Mouse (Mus musculus) intestine, embryonic 16.5 days (tissue): ENCODE measurements at regions not wholly inside any gene's neighbourhood (a gene's known extent, or its start where the extent isn't known, plus 50 kb on each side); places are given as distances from the start of the nearest gene placed in this dataset.

Experiments
- ATAC-seq: fragments of 200-750 bp; cut with Nextera tagmentation; 2 replicates; pipeline ENCODE4 v1.8.0; 2017; ENCODE audit warnings: moderate TSS enrichment, moderate library complexity
- H3K27ac ChIP-seq: fragments of 300-500 bp; sonication (generic); 2 replicates; pipeline ENCODE4 v1.5.1; 2014; ENCODE audit warnings: mild to moderate bottlenecking, low read length
- H3K27me3 ChIP-seq: fragments of 300-500 bp; sonication (generic); replicated peaks from 2 replicates; pipeline ENCODE4 v1.6.1; 2014; ENCODE audit warnings: low read length, control low read depth, mixed read lengths; ENCODE audit not compliant: control insufficient read depth, insufficient read depth
- H3K36me3 ChIP-seq: fragments of 300-500 bp; sonication (generic); 2 replicates; pipeline ENCODE4 v1.6.1; 2014; ENCODE audit warnings: low read length, control low read depth; ENCODE audit not compliant: control insufficient read depth, insufficient read depth
- H3K4me1 ChIP-seq: fragments of 300-500 bp; sonication (generic); 2 replicates; pipeline ENCODE4 v1.6.1; 2014; ENCODE audit warnings: low read length, control low read depth, mixed read lengths; ENCODE audit not compliant: control insufficient read depth, insufficient read depth
- H3K4me2 ChIP-seq: fragments of 300-500 bp; sonication (generic); 2 replicates; pipeline ENCODE4 v1.6.1; 2014; ENCODE audit warnings: low read depth, low read length, control low read depth
- H3K4me3 ChIP-seq: fragments of 300-500 bp; sonication (generic); 2 replicates; pipeline ENCODE4 v1.5.1; 2014; ENCODE audit warnings: mild to moderate bottlenecking, low read length
- H3K9ac ChIP-seq: fragments of 300-500 bp; sonication (generic); 2 replicates; pipeline ENCODE4 v1.6.1; 2014; ENCODE audit warnings: low read depth, low read length
- H3K9me3 ChIP-seq: fragments of 300-500 bp; sonication (generic); 2 replicates; pipeline ENCODE4 v1.6.1; 2016; ENCODE audit warnings: low read length, control low read depth; ENCODE audit not compliant: control insufficient read depth
- WGBS: fragments of 180-500 bp; shearing (Covaris S2); extraction: QIAGEN DNeasy Blood & Tissue Kit; methylation state at CpG from one replicate; pipeline ENCODE4 v1.1.7; 2014; 5-methylcytosine and 5-hydroxymethylcytosine counted together

GRCm38 (mm10) chr15:88314810-88315459 is 285.2 kb upstream of the Zdhhc25 start:
- H3K4me1 ChIP-seq = no peaks in the 10 kb centered on the region
- no peaks in the 10 kb centered on the region for H3K9me3 ChIP-seq
- ATAC-seq = no peak
- H3K4me2 ChIP-seq = no peak overlapping the region
- H3K9ac ChIP-seq = no peak overlapping the region
- no peaks in the 10 kb centered on the region for H3K36me3 ChIP-seq
- no peak overlapping the region for H3K27ac ChIP-seq
- no peaks in the 10 kb centered on the region; the same call in 1 of the 2 replicates for H3K27me3 ChIP-seq
- no peak overlapping the region for H3K4me3 ChIP-seq
- WGBS = 48% methylated on average over 12 of the region's 12 CpGs

GRCm38 (mm10) chr15:88318048-88318447 is 282.1 kb upstream of the Zdhhc25 start:
- H3K9ac ChIP-seq = no peak overlapping the region
- no peak overlapping the region for H3K4me2 ChIP-seq
- ATAC-seq = no peak
- no peaks in the 10 kb centered on the region for H3K4me1 ChIP-seq
- no peaks in the 10 kb centered on the region; the same call in 1 of the 2 replicates for H3K27me3 ChIP-seq
- no peak overlapping the region for H3K4me3 ChIP-seq
- no peaks in the 10 kb centered on the region for H3K9me3 ChIP-seq
- WGBS = 52% methylated on average over 8 of the region's 8 CpGs
- no peak overlapping the region for H3K27ac ChIP-seq
- no peaks in the 10 kb centered on the region for H3K36me3 ChIP-seq

- no peak overlapping the region for H3K9ac ChIP-seq
- H3K27ac ChIP-seq = no peak overlapping the region
- H3K9me3 ChIP-seq = no peaks in the 10 kb centered on the region
- H3K4me2 ChIP-seq = no peak overlapping the region
- no peaks in the 10 kb centered on the region for H3K27me3 ChIP-seq
- ATAC-seq = no peak
- no peaks in the 10 kb centered on the region for H3K36me3 ChIP-seq
- H3K4me3 ChIP-seq = no peak overlapping the region
- H3K4me1 ChIP-seq = no peaks in the 10 kb centered on the region
- whole genome bisulfite sequencing = 77% methylated on average over 2 of the region's 2 CpGs
Measured at GRCm38 (mm10) chr15:88319527-88319926, 280.6 kb upstream of the Zdhhc25 start.

GRCm38 (mm10) chr15:88323584-88324375 is 276.3 kb upstream of the Zdhhc25 start:
- Histone ChIP-seq H3K27me3 (no peaks in the 10 kb centered on the region), H3K4me3 (no peak overlapping the region), H3K9me3 (no peaks in the 10 kb centered on the region), H3K36me3 (no peaks in the 10 kb centered on the region), H3K27ac (no peak overlapping the region), H3K9ac (no peak overlapping the region), H3K4me1 (no peaks in the 10 kb centered on the region), H3K4me2 (no peak overlapping the region)
- no peak for ATAC-seq
- 82% methylated on average over 16 of the region's 16 CpGs for WGBS

- 50% methylated on average over 6 of the region's 6 CpGs for WGBS
Measured at GRCm38 (mm10) chr15:88325108-88325507, 275.0 kb upstream of the Zdhhc25 start.

GRCm38 (mm10) chr15:88353206-88353605 is 246.9 kb upstream of the Zdhhc25 start:
- Histone ChIP-seq H3K27ac (no peak overlapping the region), H3K9ac (no peak overlapping the region), H3K4me1 (no peaks in the 10 kb centered on the region), H3K36me3 (no peaks in the 10 kb centered on the region), H3K4me2 (no peak overlapping the region), H3K27me3 (no peaks in the 10 kb centered on the region), H3K9me3 (no peaks in the 10 kb centered on the region), H3K4me3 (no peak overlapping the region)
- no peak for ATAC-seq
- 88% methylated on average over 2 of the region's 2 CpGs for WGBS

More at GRCm38 (mm10) chr15:88325108-88325507, 275.0 kb upstream of the Zdhhc25 start:
- no peaks in the 10 kb centered on the region for H3K4me1 ChIP-seq
- no peak for ATAC-seq
- H3K4me2 ChIP-seq = no peak overlapping the region
- H3K9me3 ChIP-seq = no peaks in the 10 kb centered on the region
- no peak overlapping the region for H3K4me3 ChIP-seq
- no peaks in the 10 kb centered on the region for H3K36me3 ChIP-seq
- H3K27me3 ChIP-seq = no peaks in the 10 kb centered on the region
- H3K9ac ChIP-seq = no peak overlapping the region
- H3K27ac ChIP-seq = no peak overlapping the region

- WGBS = 43% methylated on average over 12 of the region's 12 CpGs
- no peaks in the 10 kb centered on the region for H3K27me3 ChIP-seq
- H3K4me2 ChIP-seq = no peak overlapping the region
- no peak for ATAC-seq
- H3K36me3 ChIP-seq = no peaks in the 10 kb centered on the region
- H3K27ac ChIP-seq = no peak overlapping the region
- no peak overlapping the region for H3K9ac ChIP-seq
- H3K9me3 ChIP-seq = no peaks in the 10 kb centered on the region
- H3K4me1 ChIP-seq = no peaks in the 10 kb centered on the region
- no peak overlapping the region for H3K4me3 ChIP-seq
Measured at GRCm38 (mm10) chr15:88360375-88361035, 239.6 kb upstream of the Zdhhc25 start.

- no peak overlapping the region for H3K4me2 ChIP-seq
- no peak for ATAC-seq
- no peaks in the 10 kb centered on the region for H3K36me3 ChIP-seq
- no peaks in the 10 kb centered on the region for H3K27me3 ChIP-seq
- H3K27ac ChIP-seq = no peak overlapping the region
- H3K9me3 ChIP-seq = no peaks in the 10 kb centered on the region
- no peaks in the 10 kb centered on the region for H3K4me1 ChIP-seq
- H3K9ac ChIP-seq = no peak overlapping the region
- 66% methylated on average over 5 of the region's 5 CpGs for WGBS
- H3K4me3 ChIP-seq = no peak overlapping the region
Measured at GRCm38 (mm10) chr15:88361351-88361750, 238.8 kb upstream of the Zdhhc25 start.

GRCm38 (mm10) chr15:88362966-88363365 is 237.1 kb upstream of the Zdhhc25 start:
- H3K4me3 ChIP-seq = no peak overlapping the region
- no peak overlapping the region for H3K27ac ChIP-seq

More at GRCm38 (mm10) chr15:88362966-88363365, 237.1 kb upstream of the Zdhhc25 start:
- Histone ChIP-seq H3K36me3 (no peaks in the 10 kb centered on the region), H3K27me3 (no peaks in the 10 kb centered on the region), H3K9me3 (no peaks in the 10 kb centered on the region), H3K4me1 (no peaks in the 10 kb centered on the region), H3K9ac (no peak overlapping the region), H3K4me2 (no peak overlapping the region)
- no peak for ATAC-seq
- 39% methylated on average over 6 of the region's 6 CpGs for WGBS
